8 mouse cellular contexts compared by ENCODE assay signal in genomic region chr10:77926140-77926539, GRCm38 (mm10). TPM values are rescaled to one million over a fixed set of nuclear protein-coding genes. Genes with fewer than 3 reads are reported as not detected.
DNase-seq lines count a peak whose midpoint lies in the region; ATAC-seq and TF ChIP-seq lines count a peak whose summit lies in the region.

No protein-coding gene starts in this region.

- intact Hi-C loops in gastrocnemius, postnatal 14 days (cut with DNase I; ENCODE audit: low total_unique reads) = no loop called here
- intact Hi-C loops in left cerebral cortex, postnatal 14 days (cut with DNase I) = no loop called here

- no peak overlapping the region for H3K4me3 ChIP-seq in kidney, embryonic 14.5 days (ENCODE audit: low read length)
- no peak overlapping the region for H3K4me3 ChIP-seq in G1E (ENCODE audit: low read depth, low read length)

- ATAC-seq in kidney, embryonic 14.5 days (ENCODE audit: low FRiP score, low TSS enrichment) = no peak
- ATAC-seq in G1E (ENCODE audit: extremely low read depth, insufficient number of reproducible peaks, low FRiP score, poor library complexity, severe bottlenecking) = no peak

- no peak overlapping the region for H3K4me2 ChIP-seq in kidney, embryonic 14.5 days (replicated peaks; ENCODE audit: low read depth, low read length)

- no peaks in the 10 kb centered on the region for H3K9me3 ChIP-seq in kidney, embryonic 14.5 days (ENCODE audit: control insufficient read depth, low read length)
- no peaks in the 10 kb centered on the region for H3K9me3 ChIP-seq in G1E (replicated peaks)

- peak; percentile 35; the same call in 1 of the 2 replicates for TF ChIP-seq CTCF in G1E (IDR thresholded peaks at IDR 0.05; ENCODE audit: low read depth, low read length)

- no peak overlapping the region for H3K9ac ChIP-seq in kidney, embryonic 14.5 days (ENCODE audit: low read depth, low read length)

- no peak overlapping the region for H3K27ac ChIP-seq in kidney, embryonic 14.5 days (ENCODE audit: low read depth, low read length)

- peak; percentile 27 for DNase-seq in kidney, adult 11 months
- peak; percentile 16 for DNase-seq in G1E (ENCODE audit: low spot score)
- DNase-seq in brain, adult 2 months (ENCODE audit: low read depth, low spot score) = peak; percentile 53
- DNase-seq in gastrocnemius, postnatal 14 days = peak; percentile 32
- DNase-seq in left cerebral cortex, postnatal 14 days (ENCODE audit: low spot score in 2 of 2) = peak; percentile 34 to 57
- peak; percentile 70 for DNase-seq in retina, embryonic 14.5 days (ENCODE audit: low spot score)
- DNase-seq in urinary bladder, postnatal 36 days (ENCODE audit: low spot score in 2 of 2) = peak; percentile 62 to 66

- no peaks in the 10 kb centered on the region for H3K36me3 ChIP-seq in kidney, embryonic 14.5 days (ENCODE audit: control insufficient read depth, insufficient read depth, low read length)
- H3K36me3 ChIP-seq in G1E (replicated peaks) = no peaks in the 10 kb centered on the region

- no peaks in the 10 kb centered on the region for H3K4me1 ChIP-seq in kidney, embryonic 14.5 days (ENCODE audit: control insufficient read depth, insufficient read depth, low read length)
- no peaks in the 10 kb centered on the region for H3K4me1 ChIP-seq in G1E (ENCODE audit: insufficient read depth, low read depth, low read length)

- WGBS in kidney, embryonic 14.5 days = 50% methylated on average over 7 of the region's 7 CpGs

- no peaks in the 10 kb centered on the region for H3K27me3 ChIP-seq in kidney, embryonic 14.5 days (ENCODE audit: control insufficient read depth, insufficient read depth, low read length)
- H3K27me3 ChIP-seq in G1E (ENCODE audit: insufficient read depth, low read length) = no peaks in the 10 kb centered on the region; the same call in 1 of the 2 replicates

RNA-seq across cellular contexts. Expression of gene Lrrc3, which starts 23.8 kb away (rescaled TPM):
- polyA plus RNA-seq in kidney, embryonic 14.5 days (2014; fragmentation: Nextera tagmentation; extraction: Ambion mirVana) = 2.2 and 3.3 TPM in 2 replicates
- total RNA-seq in G1E (2014; fragmentation: Nextera tagmentation) (not detected in 2 replicates), G1E (2017) (0.05 and 0.06 TPM in 2 replicates)
- 0.01 TPM in 1 of 2 replicates, not detected in the other for polyA plus RNA-seq in G1E (2012)
- total RNA-seq in gastrocnemius, postnatal 14 days (2021) = under 1 TPM; 0.33 to 0.41 TPM
- total RNA-seq in left cerebral cortex, postnatal 14 days (2021) = 10 to 100 TPM; 19.4 to 20.8 TPM

RNA-seq across cellular contexts. Expression of gene Trpm2, which starts 44.2 kb away (rescaled TPM):
- 0.27 and 0.54 TPM in 2 replicates for polyA plus RNA-seq in kidney, embryonic 14.5 days (2014; fragmentation: Nextera tagmentation; extraction: Ambion mirVana)
- total RNA-seq in G1E (2014; fragmentation: Nextera tagmentation) = 1.1 and 4.1 TPM in 2 replicates
- 0.35 and 0.55 TPM in 2 replicates for total RNA-seq in G1E (2017)
- 0.14 and 0.19 TPM in 2 replicates for polyA plus RNA-seq in G1E (2012)
- under 1 TPM; 0.04 to 0.33 TPM for total RNA-seq in gastrocnemius, postnatal 14 days (2021)
- 10 to 100 TPM; 32.1 to 33.3 TPM for total RNA-seq in left cerebral cortex, postnatal 14 days (2021)

RNA-seq across cellular contexts. Expression of gene 1810043G02Rik, which starts 52.2 kb away (rescaled TPM):
- 26.4 and 35.8 TPM in 2 replicates for polyA plus RNA-seq in kidney, embryonic 14.5 days (2014; fragmentation: Nextera tagmentation; extraction: Ambion mirVana)
- total RNA-seq in G1E (2014; fragmentation: Nextera tagmentation) (6.9 and 13.6 TPM in 2 replicates), G1E (2017) (10.1 and 10.9 TPM in 2 replicates)
- 27.1 and 30.3 TPM in 2 replicates for polyA plus RNA-seq in G1E (2012)
- 1 to 10 TPM; 3.7 to 4.6 TPM for total RNA-seq in gastrocnemius, postnatal 14 days (2021)
- 10 to 100 TPM; 33.0 to 37.4 TPM for total RNA-seq in left cerebral cortex, postnatal 14 days (2021)

Comparison
In these comparisons a context has a peak if more than half of its experiments do, and no peak if none do; other contexts are left out.
1. DNase-seq: peak in every context shown above with its lines; median percentile 70 in retina, embryonic 14.5 days; 64 in urinary bladder, postnatal 36 days; 53 in brain, adult 2 months; 46 in left cerebral cortex, postnatal 14 days; 32 in gastrocnemius, postnatal 14 days; 27 in kidney, adult 11 months; 16 in G1E.
2. RNA of gene Lrrc3, which starts 23.8 kb away (total RNA-seq): 19.4 to 20.8 TPM in left cerebral cortex, postnatal 14 days; 0.33 to 0.41 TPM in gastrocnemius, postnatal 14 days and 0.05 to 0.06 TPM in G1E; every median in the first group is over 10 times any median in the second.
3. RNA of gene Trpm2, which starts 44.2 kb away (total RNA-seq): 32.1 to 33.3 TPM in left cerebral cortex, postnatal 14 days; 0.35 to 4.1 TPM in G1E and 0.04 to 0.33 TPM in gastrocnemius, postnatal 14 days; every median in the first group is over 4 times any median in the second.